Mouse (Mus musculus) cerebellum, postnatal 25 days (tissue): ENCODE measurements around the gene Hnrnpd.

ENCODE experiments used
- DNase-seq, 2 experiments: peaks; one replicate each; pipeline ENCODE4 v3.0.0; 2021; ENCODE audit warnings: mixed read lengths in 2 of 2

Gene Hnrnpd

GRCm38 (mm10) chr5:99978699-99979442, at the start of gene Hnrnpd, which contains the start of gene 4930524J08Rik:
Gene Hnrnpd (minus strand): TSS chr5:99978938.
Gene 4930524J08Rik (plus strand): TSS chr5:99979061.
- DNase-seq, result peak; percentile 91 to 97

- no peak for DNase-seq
Observed at GRCm38 (mm10) chr5:100024868-100025267, 46.1 kb upstream of the Hnrnpd start.

GRCm38 (mm10) chr5:100024403-100024802, 45.7 kb upstream of the Hnrnpd start:
- DNase-seq, result peak; percentile 63 to 76

- DNase-seq, result no peak
Observed at GRCm38 (mm10) chr5:100020089-100020488, 41.4 kb upstream of the Hnrnpd start.

- no peak for DNase-seq
Observed at GRCm38 (mm10) chr5:100012599-100012998, 33.9 kb upstream of the Hnrnpd start.

- no peak for DNase-seq
Observed at GRCm38 (mm10) chr5:100008485-100008884, 29.7 kb upstream of the Hnrnpd start.

- DNase-seq, result no peak
Observed at GRCm38 (mm10) chr5:100007040-100007375, 28.3 kb upstream of the Hnrnpd start.

- DNase-seq, result no peak
Observed at GRCm38 (mm10) chr5:100006324-100007039, 27.7 kb upstream of the Hnrnpd start.

- DNase-seq, result no peak
Observed at GRCm38 (mm10) chr5:100005896-100006295, 27.2 kb upstream of the Hnrnpd start.

GRCm38 (mm10) chr5:100005431-100005830, 26.7 kb upstream of the Hnrnpd start:
- no peak for DNase-seq

- no peak for DNase-seq
Observed at GRCm38 (mm10) chr5:100003895-100004294, 25.2 kb upstream of the Hnrnpd start.

- no peak for DNase-seq
Observed at GRCm38 (mm10) chr5:100000500-100000899, 21.8 kb upstream of the Hnrnpd start.

GRCm38 (mm10) chr5:100000048-100000447, 21.3 kb upstream of the Hnrnpd start:
- no peak for DNase-seq

- DNase-seq, result no peak
Observed at GRCm38 (mm10) chr5:99994680-99995079, 15.9 kb upstream of the Hnrnpd start.

GRCm38 (mm10) chr5:99994166-99994565, 15.4 kb upstream of the Hnrnpd start:
- no peak for DNase-seq

GRCm38 (mm10) chr5:99983452-99984061, 4.8 kb upstream of the Hnrnpd start:
- DNase-seq, result no peak

- peak; percentile 68 to 83 for DNase-seq
Observed at GRCm38 (mm10) chr5:99977516-99978301, 1.0 kb downstream of the Hnrnpd start.

GRCm38 (mm10) chr5:99976334-99976955, 2.3 kb downstream of the Hnrnpd start:
- DNase-seq, result no peak

- DNase-seq, result no peak
Observed at GRCm38 (mm10) chr5:99975776-99976175, 3.0 kb downstream of the Hnrnpd start.

- peak in 1 of 2 experiments; percentile 23 for DNase-seq
Observed at GRCm38 (mm10) chr5:99975061-99975460, 3.7 kb downstream of the Hnrnpd start.

- DNase-seq, result no peak
Observed at GRCm38 (mm10) chr5:99973941-99974340, 4.8 kb downstream of the Hnrnpd start.

- no peak for DNase-seq
Observed at GRCm38 (mm10) chr5:99959960-99960359, 18.8 kb downstream of the Hnrnpd start.
